Mouse (Mus musculus) lung, embryonic 14.5 days (tissue): ENCODE results near the gene Sec1. TPM values are rescaled to one million over a fixed set of nuclear protein-coding genes. Genes with fewer than 3 reads are reported as not detected.

Experiments
- ATAC-seq: fragments of 200-750 bp; cut with Nextera tagmentation; 2 replicates; pipeline ENCODE4 v1.8.0; 2017; ENCODE audit warnings: mild to moderate bottlenecking, moderate TSS enrichment, moderate library complexity; ENCODE audit not compliant: insufficient read depth
- DNase-seq: peaks from one replicate; pipeline ENCODE4 v3.0.0-alpha.2; 2015
- H3K27ac ChIP-seq: fragments of 300-500 bp; sonication (generic); 2 replicates; pipeline ENCODE4 v1.5.1; 2014; ENCODE audit warnings: low read depth, mild to moderate bottlenecking, moderate library complexity
- H3K27me3 ChIP-seq: fragments of 300-500 bp; sonication (generic); 2 replicates; pipeline ENCODE4 v1.6.1; 2014; ENCODE audit warnings: low read length, control low read depth; ENCODE audit not compliant: insufficient read depth
- H3K36me3 ChIP-seq: fragments of 300-500 bp; sonication (generic); 2 replicates; pipeline ENCODE4 v1.6.1; 2014; ENCODE audit warnings: control low read depth; ENCODE audit not compliant: insufficient read depth
- H3K4me1 ChIP-seq: fragments of 300-500 bp; sonication (generic); 2 replicates; pipeline ENCODE4 v1.6.1; 2014; ENCODE audit warnings: antibody characterized with exemption, control low read depth; ENCODE audit not compliant: insufficient read depth
- H3K4me2 ChIP-seq: fragments of 300-500 bp; sonication (generic); 2 replicates; pipeline ENCODE4 v1.6.1; 2014; ENCODE audit warnings: mild to moderate bottlenecking
- H3K4me3 ChIP-seq: fragments of 300-500 bp; sonication (generic); 2 replicates; pipeline ENCODE4 v1.5.1; 2014; ENCODE audit warnings: low read depth, low read length
- H3K9ac ChIP-seq: fragments of 300-500 bp; sonication (generic); 2 replicates; pipeline ENCODE4 v1.6.1; 2014
- H3K9me3 ChIP-seq: fragments of 300-500 bp; sonication (generic); 2 replicates; pipeline ENCODE4 v1.6.1; 2016; ENCODE audit warnings: low read depth, low read length, control low read depth
- CTCF ChIP-seq: IDR thresholded peaks from 2 replicates; pipeline ENCODE4 v1.5.1; 2016; ENCODE audit warnings: antibody characterized with exemption, low read depth
- WGBS: fragments of 180-500 bp; shearing (Covaris S2); extraction: QIAGEN DNeasy Blood & Tissue Kit; methylation state at CpG from one replicate; pipeline ENCODE4 v1.1.7; 2014; 5-methylcytosine and 5-hydroxymethylcytosine counted together
- polyA plus RNA-seq: library from polyadenylated mRNA; unstranded; fragments of >200 nt; fragmentation: Nextera tagmentation; extraction: Ambion mirVana; gene quantifications from 2 replicates; pipeline ENCODE4 v1.2.1, GENCODE M21; 2014

Gene Sec1
- 0.08 TPM in 1 of 2 replicates, not detected in the other for polyA plus RNA-seq

DNA sequence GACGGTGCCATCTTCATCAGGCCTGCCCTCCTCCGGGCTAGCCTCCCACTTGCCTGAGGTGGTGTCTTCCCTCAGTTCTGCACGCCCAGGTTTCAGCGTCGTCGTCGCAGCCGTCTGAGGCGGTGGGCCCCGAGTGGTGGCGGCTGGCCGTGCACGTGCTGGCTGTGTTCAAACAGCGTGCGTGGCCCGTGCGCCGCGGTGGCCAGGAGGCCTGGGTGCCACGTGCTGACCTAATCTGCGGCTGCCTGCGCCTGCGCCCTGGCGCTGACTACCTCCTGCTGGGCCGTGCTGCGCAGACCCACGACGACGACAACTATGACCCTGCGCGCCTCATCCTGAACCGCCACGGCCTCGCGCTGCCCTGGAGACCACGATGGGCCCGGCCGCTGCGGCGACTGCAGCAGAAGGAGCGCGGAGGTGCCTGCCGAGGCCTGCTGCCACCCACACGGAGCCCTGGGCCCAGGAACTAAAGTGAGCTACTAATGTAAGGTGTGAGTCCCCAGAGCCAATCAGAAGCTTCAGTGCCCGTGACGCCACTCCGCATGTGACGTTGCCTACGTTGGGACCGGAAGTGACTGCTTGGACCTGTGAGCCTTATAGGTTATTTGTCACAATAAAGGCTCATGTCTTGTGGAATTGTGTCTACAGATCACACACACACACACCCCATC, at the start of gene Sec1:
TSS of gene Sec1 (minus strand) at position 482 of the 671 bp plus-strand sequence.
- no peak; the same call in 1 of the 2 replicates for ATAC-seq
- no peaks in the 10 kb centered on the region for H3K4me1 ChIP-seq

DNA sequence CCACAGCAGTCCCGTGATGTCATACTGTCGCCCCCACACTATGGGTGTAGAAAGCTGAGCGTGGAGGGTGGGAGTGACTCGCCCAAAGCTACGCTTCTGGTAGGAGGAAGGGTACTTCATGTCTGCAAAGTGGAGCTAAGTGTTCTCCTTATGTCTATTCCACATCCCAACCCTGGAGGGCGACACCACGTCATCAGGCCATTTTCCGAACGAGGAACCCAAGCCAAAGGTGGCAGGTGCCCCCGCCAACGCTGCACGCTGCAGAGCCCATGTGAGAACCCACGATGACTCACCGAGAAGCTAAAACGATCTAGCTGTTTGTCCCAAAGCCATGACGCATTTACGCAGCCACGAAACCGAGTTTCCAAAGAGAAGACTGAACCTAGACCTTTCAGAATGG, 48.1 kb upstream of the Sec1 start:
- Histone ChIP-seq H3K4me3 (peak overlapping the region; percentile 28), H3K9me3 (no peaks in the 10 kb centered on the region), H3K9ac (no peak overlapping the region), H3K4me1 (no peaks in the 10 kb centered on the region), H3K27ac (no peak overlapping the region), H3K27me3 (no peaks in the 10 kb centered on the region), H3K36me3 (no peaks in the 10 kb centered on the region), H3K4me2 (peak overlapping the region; percentile 55)
- ATAC-seq (no peak), DNase-seq (no peak)
- WGBS = 29% methylated on average over 19 of the region's 19 CpGs
- peak; percentile 49 for TF ChIP-seq CTCF

More for the DNA sequence above, at the start of gene Sec1:
- no peak for TF ChIP-seq CTCF
- peaks cover 8% of the 10 kb centered on the region for H3K27me3 ChIP-seq
- DNase-seq = no peak
- no peaks in the 10 kb centered on the region for H3K36me3 ChIP-seq
- no peak within 1 kb of the TSS for H3K4me3 ChIP-seq
- H3K27ac ChIP-seq = no peak within 1 kb of the TSS
- H3K9ac ChIP-seq = no peak within 1 kb of the TSS
- WGBS = 86% methylated on average over 50 of the region's 50 CpGs
- H3K4me2 ChIP-seq = no peak within 1 kb of the TSS
- no peaks in the 10 kb centered on the region for H3K9me3 ChIP-seq

DNA sequence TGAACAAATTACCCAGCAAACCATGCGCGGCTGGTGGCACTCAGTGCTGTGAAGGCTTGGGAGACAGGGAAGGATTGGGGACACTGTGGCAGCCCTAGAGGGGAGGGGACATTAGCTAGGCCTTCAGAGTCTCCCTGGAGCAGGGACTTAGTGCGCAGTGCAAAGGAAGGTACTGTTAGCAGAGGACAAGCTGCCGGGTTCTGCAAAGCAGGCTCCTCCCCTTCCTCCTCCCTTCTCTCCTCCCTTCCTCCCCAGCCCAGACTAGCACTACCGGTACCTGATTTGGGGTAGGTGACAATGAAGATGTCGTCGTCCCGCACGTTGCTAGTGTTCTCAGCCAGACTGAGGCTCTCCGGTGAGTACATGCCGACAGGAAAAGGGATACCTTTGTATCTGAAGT, 47.6 kb upstream of the Sec1 start:
- Histone ChIP-seq H3K4me2 (peak overlapping the region; percentile 55), H3K4me1 (no peaks in the 10 kb centered on the region), H3K27me3 (no peaks in the 10 kb centered on the region), H3K4me3 (peak overlapping the region; percentile 28), H3K27ac (no peak overlapping the region), H3K9me3 (no peaks in the 10 kb centered on the region), H3K9ac (0 out of 2 replicates have a peak overlapping the region, but pooled peaks have one; percentile 14), H3K36me3 (no peaks in the 10 kb centered on the region)
- 32% methylated on average over 11 of the region's 11 CpGs for WGBS
- no peak for ATAC-seq
- no peak for TF ChIP-seq CTCF
- DNase-seq = no peak

DNA sequence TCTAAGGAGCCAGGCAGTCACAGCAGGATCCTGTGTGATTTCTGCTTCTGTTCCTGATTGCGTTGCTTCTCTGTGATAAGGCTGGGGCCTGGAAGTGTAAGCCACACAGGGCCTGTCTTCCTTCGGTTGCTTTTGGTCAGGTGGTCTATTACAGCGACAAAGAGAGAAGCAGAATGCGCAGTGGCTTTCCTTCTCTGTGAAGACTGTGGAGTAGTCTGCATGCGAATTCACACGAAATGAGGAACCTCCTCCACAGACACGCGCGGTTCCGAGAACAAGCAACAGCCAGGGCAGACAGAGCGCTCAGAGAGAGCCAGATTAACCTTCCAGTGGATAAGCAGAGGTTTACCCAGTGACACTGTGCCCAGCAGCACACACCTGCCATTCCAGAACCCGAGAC, 47.1 kb upstream of the Sec1 start:
- no peak overlapping the region for H3K9ac ChIP-seq
- peak overlapping the region; percentile 28; the same call in 1 of the 2 replicates for H3K4me3 ChIP-seq
- WGBS = 82% methylated on average over 12 of the region's 12 CpGs
- peak overlapping the region; percentile 55; the same call in 1 of the 2 replicates for H3K4me2 ChIP-seq
- DNase-seq (no peak), ATAC-seq (no peak)
- no peaks in the 10 kb centered on the region for H3K9me3 ChIP-seq
- no peaks in the 10 kb centered on the region for H3K36me3 ChIP-seq
- no peaks in the 10 kb centered on the region for H3K4me1 ChIP-seq
- H3K27ac ChIP-seq = no peak overlapping the region
- no peaks in the 10 kb centered on the region for H3K27me3 ChIP-seq
- TF ChIP-seq CTCF = no peak

DNA sequence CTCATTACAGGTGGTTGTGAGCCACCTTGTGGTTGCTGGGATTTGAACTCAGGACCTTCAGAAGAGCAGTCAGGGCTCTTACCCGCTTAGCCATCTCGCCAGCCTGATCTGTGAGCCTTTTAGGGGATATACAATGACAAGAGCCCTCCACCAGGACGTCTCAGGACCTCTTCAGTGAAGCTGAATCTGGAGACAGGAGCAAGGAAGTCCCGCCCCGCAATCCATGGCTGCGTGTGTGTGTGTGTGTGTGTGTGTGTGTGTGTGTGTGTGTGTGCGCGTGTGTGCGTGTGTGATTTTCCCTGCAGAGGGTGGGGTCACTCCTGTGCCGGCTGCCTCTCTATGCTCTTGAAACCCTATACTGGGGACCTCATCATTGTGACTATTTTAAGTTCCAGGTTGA, 45.6 kb upstream of the Sec1 start:
- Histone ChIP-seq H3K27me3 (no peaks in the 10 kb centered on the region), H3K36me3 (no peaks in the 10 kb centered on the region), H3K4me2 (no peak overlapping the region), H3K4me3 (no peak overlapping the region), H3K27ac (no peak overlapping the region), H3K4me1 (no peaks in the 10 kb centered on the region), H3K9me3 (no peaks in the 10 kb centered on the region), H3K9ac (no peak overlapping the region)
- no peak for TF ChIP-seq CTCF
- ATAC-seq (no peak), DNase-seq (no peak)
- WGBS = 50% methylated on average over 10 of the region's 10 CpGs

DNA sequence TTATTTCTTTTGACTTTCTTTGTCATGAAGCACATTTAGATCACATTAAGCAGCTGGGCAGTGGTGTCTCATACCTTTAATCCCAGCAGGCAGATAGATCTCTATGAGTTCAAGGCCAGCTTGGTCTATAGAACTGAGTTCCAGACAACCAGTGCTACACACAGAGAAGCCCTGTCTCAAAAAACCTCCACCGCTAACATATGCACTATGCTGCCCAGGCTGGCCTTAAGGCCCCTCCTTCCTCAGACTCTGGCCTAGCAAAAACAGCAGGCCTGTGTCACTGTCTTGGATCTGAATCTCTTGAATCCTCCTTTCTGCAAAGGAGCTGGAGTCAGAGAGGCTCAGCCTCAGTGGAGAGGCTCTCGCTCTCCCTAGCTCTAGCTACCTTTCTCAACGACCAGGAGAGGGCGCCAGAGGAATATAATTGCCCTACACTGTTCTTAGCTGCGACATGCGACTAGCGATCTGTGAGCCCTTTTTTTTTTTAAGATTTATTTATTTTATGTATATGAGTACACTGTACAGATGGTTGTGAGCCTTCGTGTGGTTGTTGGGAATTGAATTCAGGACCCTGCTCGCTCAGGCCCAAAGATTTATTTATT, 45.1 kb upstream of the Sec1 start:
- no peak overlapping the region for H3K4me3 ChIP-seq

DNA sequence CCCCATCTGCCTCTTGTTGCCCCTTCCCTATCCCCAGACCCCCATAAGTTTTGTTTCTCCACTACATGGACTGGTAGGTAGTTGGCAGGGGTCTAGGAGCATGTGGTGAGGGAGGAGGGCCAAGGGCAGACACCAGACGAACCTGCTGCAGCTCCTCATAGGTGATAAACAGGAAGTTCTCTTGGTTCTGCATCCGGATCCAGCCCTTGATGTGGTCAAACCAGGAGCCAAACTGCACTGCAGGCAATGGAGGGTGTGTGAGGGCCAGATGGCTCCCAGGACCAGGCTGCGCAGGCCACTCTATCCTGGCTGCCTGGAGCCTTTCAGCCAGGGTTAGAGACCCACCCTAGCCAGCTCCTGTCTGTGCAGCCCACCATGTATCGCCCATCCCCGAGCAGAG, 39.3 kb upstream of the Sec1 start:
- no peak for DNase-seq
- 72% methylated on average over 5 of the region's 5 CpGs for WGBS
- Histone ChIP-seq H3K4me2 (no peak overlapping the region), H3K4me3 (no peak overlapping the region), H3K27me3 (no peaks in the 10 kb centered on the region), H3K9me3 (no peaks in the 10 kb centered on the region), H3K4me1 (no peaks in the 10 kb centered on the region), H3K27ac (no peak overlapping the region), H3K9ac (no peak overlapping the region), H3K36me3 (peaks cover 5% of the 10 kb centered on the region)
- ATAC-seq = no peak
- no peak for TF ChIP-seq CTCF

More for the DNA sequence above, 45.1 kb upstream of the Sec1 start:
- Histone ChIP-seq H3K4me1 (no peaks in the 10 kb centered on the region), H3K27me3 (no peaks in the 10 kb centered on the region), H3K9me3 (no peaks in the 10 kb centered on the region), H3K27ac (no peak overlapping the region), H3K36me3 (no peaks in the 10 kb centered on the region), H3K9ac (no peak overlapping the region), H3K4me2 (no peak overlapping the region)
- 4% methylated on average over 9 of the region's 9 CpGs for WGBS
- TF ChIP-seq CTCF = peak; percentile 89
- ATAC-seq (peak; percentile 88), DNase-seq (peak; percentile 95)
